Mouse (Mus musculus): ENCODE results near the gene Fndc5. TPM values are rescaled to one million over a fixed set of nuclear protein-coding genes. Genes with fewer than 3 reads are reported as not detected.
A peak's percentile ranks its signal among the peaks of the same experiment; 100 is the strongest.

Fndc5 gene
- polyA plus RNA-seq (2014; fragmentation: Nextera tagmentation; extraction: Ambion mirVana), result 3.7 and 4.5 TPM in 2 replicates

GRCm38 (mm10) chr4:129136579-129137391, at the start of gene Fndc5:
TSS of gene Fndc5 (plus strand) at chr4:129136999.
- 2% methylated on average over 17 of the region's 80 CpGs for WGBS

GRCm38 (mm10) chr4:129087850-129088249, 48.9 kb upstream of the Fndc5 start:
- H3K27ac ChIP-seq (replicated peaks; ENCODE audit: low read depth, low read length), result no peak overlapping the region
- no peak overlapping the region for H3K9ac ChIP-seq (ENCODE audit: low read length)
- H3K36me3 ChIP-seq (ENCODE audit: control insufficient read depth, insufficient read depth, low read length), result peaks cover 4% of the 10 kb centered on the region
- DNase-seq (ENCODE audit: low spot score) (no peak), ATAC-seq (ENCODE audit: insufficient number of reproducible peaks, low FRiP score, low TSS enrichment, low read depth) (no peak)
- H3K27me3 ChIP-seq (ENCODE audit: control insufficient read depth, insufficient read depth, low read length), result no peaks in the 10 kb centered on the region
- H3K4me3 ChIP-seq (ENCODE audit: low read depth, low read length), result no peak overlapping the region
- H3K4me2 ChIP-seq (ENCODE audit: low read depth, severe bottlenecking), result no peak overlapping the region
- WGBS, result 50% methylated on average over 5 of the region's 5 CpGs
- H3K4me1 ChIP-seq (ENCODE audit: control insufficient read depth, insufficient read depth, low read length), result no peaks in the 10 kb centered on the region
- no peaks in the 10 kb centered on the region for H3K9me3 ChIP-seq (ENCODE audit: control insufficient read depth, low read length)

More at GRCm38 (mm10) chr4:129136579-129137391, at the start of gene Fndc5:
- Histone ChIP-seq H3K36me3 (ENCODE audit: control insufficient read depth, insufficient read depth, low read length) (no peaks in the 10 kb centered on the region), H3K9ac (ENCODE audit: low read length) (peak within 1 kb of the TSS; percentile 78), H3K27me3 (ENCODE audit: control insufficient read depth, insufficient read depth, low read length) (peaks cover 20% of the 10 kb centered on the region; the same call in 1 of the 2 replicates), H3K4me1 (ENCODE audit: control insufficient read depth, insufficient read depth, low read length) (0 out of 2 replicates have a peak, but pooled peaks cover 7% of the 10 kb centered on the region), H3K9me3 (ENCODE audit: control insufficient read depth, low read length) (no peaks in the 10 kb centered on the region), H3K4me3 (ENCODE audit: low read depth, low read length) (peak within 1 kb of the TSS; percentile 49), H3K27ac (replicated peaks; ENCODE audit: low read depth, low read length) (0 out of 2 replicates have a peak within 1 kb of the TSS, but pooled peaks have one; percentile 3), H3K4me2 (ENCODE audit: low read depth, severe bottlenecking) (peak within 1 kb of the TSS; percentile 95)
- DNase-seq (ENCODE audit: low spot score) (peak; percentile 51), ATAC-seq (ENCODE audit: insufficient number of reproducible peaks, low FRiP score, low TSS enrichment, low read depth) (0 out of 2 replicates have a peak, but pooled peaks have one; percentile 18)

- H3K9me3 ChIP-seq (ENCODE audit: control insufficient read depth, low read length), result no peaks in the 10 kb centered on the region
- H3K27ac ChIP-seq (replicated peaks; ENCODE audit: low read depth, low read length), result no peak overlapping the region
- no peaks in the 10 kb centered on the region for H3K27me3 ChIP-seq (ENCODE audit: control insufficient read depth, insufficient read depth, low read length)
- WGBS, result 24% methylated on average over 15 of the region's 15 CpGs
- DNase-seq (ENCODE audit: low spot score) (no peak), ATAC-seq (ENCODE audit: insufficient number of reproducible peaks, low FRiP score, low TSS enrichment, low read depth) (no peak)
- no peak overlapping the region for H3K4me2 ChIP-seq (ENCODE audit: low read depth, severe bottlenecking)
- no peak overlapping the region for H3K4me3 ChIP-seq (ENCODE audit: low read depth, low read length)
- no peaks in the 10 kb centered on the region for H3K36me3 ChIP-seq (ENCODE audit: control insufficient read depth, insufficient read depth, low read length)
- H3K4me1 ChIP-seq (ENCODE audit: control insufficient read depth, insufficient read depth, low read length), result no peaks in the 10 kb centered on the region
- no peak overlapping the region for H3K9ac ChIP-seq (ENCODE audit: low read length)
Observed at GRCm38 (mm10) chr4:129095276-129095675, 41.5 kb upstream of the Fndc5 start.

- Histone ChIP-seq H3K4me3 (ENCODE audit: low read depth, low read length) (no peak overlapping the region), H3K36me3 (ENCODE audit: control insufficient read depth, insufficient read depth, low read length) (no peaks in the 10 kb centered on the region), H3K4me1 (ENCODE audit: control insufficient read depth, insufficient read depth, low read length) (no peaks in the 10 kb centered on the region), H3K9ac (ENCODE audit: low read length) (no peak overlapping the region), H3K4me2 (ENCODE audit: low read depth, severe bottlenecking) (no peak overlapping the region), H3K9me3 (ENCODE audit: control insufficient read depth, low read length) (no peaks in the 10 kb centered on the region), H3K27ac (replicated peaks; ENCODE audit: low read depth, low read length) (no peak overlapping the region), H3K27me3 (ENCODE audit: control insufficient read depth, insufficient read depth, low read length) (no peaks in the 10 kb centered on the region)
- ATAC-seq (ENCODE audit: insufficient number of reproducible peaks, low FRiP score, low TSS enrichment, low read depth) (no peak), DNase-seq (ENCODE audit: low spot score) (no peak)
- WGBS, result 75% methylated on average over 7 of the region's 7 CpGs
Observed at GRCm38 (mm10) chr4:129097006-129097405, 39.8 kb upstream of the Fndc5 start.

- Histone ChIP-seq H3K27me3 (ENCODE audit: control insufficient read depth, insufficient read depth, low read length) (peaks cover 26% of the 10 kb centered on the region), H3K9ac (ENCODE audit: low read length) (no peak overlapping the region), H3K27ac (replicated peaks; ENCODE audit: low read depth, low read length) (no peak overlapping the region), H3K4me3 (ENCODE audit: low read depth, low read length) (no peak overlapping the region), H3K4me2 (ENCODE audit: low read depth, severe bottlenecking) (no peak overlapping the region), H3K36me3 (ENCODE audit: control insufficient read depth, insufficient read depth, low read length) (no peaks in the 10 kb centered on the region), H3K4me1 (ENCODE audit: control insufficient read depth, insufficient read depth, low read length) (peaks cover 4% of the 10 kb centered on the region; the same call in 1 of the 2 replicates), H3K9me3 (ENCODE audit: control insufficient read depth, low read length) (no peaks in the 10 kb centered on the region)
- no peak for ATAC-seq (ENCODE audit: insufficient number of reproducible peaks, low FRiP score, low TSS enrichment, low read depth)
- 83% methylated on average over 14 of the region's 14 CpGs for WGBS
- no peak for DNase-seq (ENCODE audit: low spot score)
Observed at GRCm38 (mm10) chr4:129102133-129102829, 34.5 kb upstream of the Fndc5 start.

GRCm38 (mm10) chr4:129105356-129105755, 31.4 kb upstream of the Fndc5 start, which contains the start of gene Tmem54:
TSS of gene Tmem54 (plus strand) at chr4:129105548.
- WGBS, result 1% methylated on average over 40 of the region's 40 CpGs
- Histone ChIP-seq H3K27me3 (ENCODE audit: control insufficient read depth, insufficient read depth, low read length) (peaks cover 26% of the 10 kb centered on the region), H3K4me2 (ENCODE audit: low read depth, severe bottlenecking) (peak within 1 kb of the TSS; percentile 47), H3K4me3 (ENCODE audit: low read depth, low read length) (peak within 1 kb of the TSS; percentile 24), H3K27ac (replicated peaks; ENCODE audit: low read depth, low read length) (no peak within 1 kb of the TSS), H3K36me3 (ENCODE audit: control insufficient read depth, insufficient read depth, low read length) (no peaks in the 10 kb centered on the region), H3K4me1 (ENCODE audit: control insufficient read depth, insufficient read depth, low read length) (peaks cover 4% of the 10 kb centered on the region; the same call in 1 of the 2 replicates), H3K9me3 (ENCODE audit: control insufficient read depth, low read length) (no peaks in the 10 kb centered on the region), H3K9ac (ENCODE audit: low read length) (peak within 1 kb of the TSS; percentile 12; the same call in 1 of the 2 replicates)
- peak; percentile 53 for DNase-seq (ENCODE audit: low spot score)
- peak; percentile 35; the same call in 1 of the 2 replicates for ATAC-seq (ENCODE audit: insufficient number of reproducible peaks, low FRiP score, low TSS enrichment, low read depth)

GRCm38 (mm10) chr4:129106073-129106472, 30.7 kb upstream of the Fndc5 start:
- no peak for DNase-seq (ENCODE audit: low spot score)
- Histone ChIP-seq H3K9ac (ENCODE audit: low read length) (no peak overlapping the region; the same call in 1 of the 2 replicates), H3K27ac (replicated peaks; ENCODE audit: low read depth, low read length) (no peak overlapping the region), H3K4me3 (ENCODE audit: low read depth, low read length) (no peak overlapping the region), H3K9me3 (ENCODE audit: control insufficient read depth, low read length) (no peaks in the 10 kb centered on the region), H3K36me3 (ENCODE audit: control insufficient read depth, insufficient read depth, low read length) (no peaks in the 10 kb centered on the region), H3K4me1 (ENCODE audit: control insufficient read depth, insufficient read depth, low read length) (peaks cover 4% of the 10 kb centered on the region; the same call in 1 of the 2 replicates), H3K4me2 (ENCODE audit: low read depth, severe bottlenecking) (no peak overlapping the region), H3K27me3 (ENCODE audit: control insufficient read depth, insufficient read depth, low read length) (peaks cover 26% of the 10 kb centered on the region)
- no peak for ATAC-seq (ENCODE audit: insufficient number of reproducible peaks, low FRiP score, low TSS enrichment, low read depth)
- WGBS, result 14% methylated on average over 9 of the region's 9 CpGs

GRCm38 (mm10) chr4:129107348-129107899, 29.4 kb upstream of the Fndc5 start:
- Histone ChIP-seq H3K27ac (replicated peaks; ENCODE audit: low read depth, low read length) (no peak overlapping the region), H3K4me3 (ENCODE audit: low read depth, low read length) (no peak overlapping the region), H3K4me1 (ENCODE audit: control insufficient read depth, insufficient read depth, low read length) (peaks cover 4% of the 10 kb centered on the region; the same call in 1 of the 2 replicates), H3K9ac (ENCODE audit: low read length) (no peak overlapping the region), H3K4me2 (ENCODE audit: low read depth, severe bottlenecking) (no peak overlapping the region), H3K27me3 (ENCODE audit: control insufficient read depth, insufficient read depth, low read length) (peaks cover 26% of the 10 kb centered on the region), H3K36me3 (ENCODE audit: control insufficient read depth, insufficient read depth, low read length) (no peaks in the 10 kb centered on the region), H3K9me3 (ENCODE audit: control insufficient read depth, low read length) (no peaks in the 10 kb centered on the region)
- DNase-seq (ENCODE audit: low spot score), result no peak
- WGBS, result 77% methylated on average over 10 of the region's 10 CpGs
- ATAC-seq (ENCODE audit: insufficient number of reproducible peaks, low FRiP score, low TSS enrichment, low read depth), result no peak

Data from limb, embryonic 11.5 days (tissue).